Mouse (Mus musculus): ENCODE measurements around the gene H2afx. TPM values are rescaled to one million over a fixed set of nuclear protein-coding genes. Genes with fewer than 3 reads are reported as not detected.
A peak's percentile ranks its signal among the peaks of the same experiment; 100 is the strongest.

The H2afx gene
- polyA plus RNA-seq, 1 experiment = not detected

DNA sequence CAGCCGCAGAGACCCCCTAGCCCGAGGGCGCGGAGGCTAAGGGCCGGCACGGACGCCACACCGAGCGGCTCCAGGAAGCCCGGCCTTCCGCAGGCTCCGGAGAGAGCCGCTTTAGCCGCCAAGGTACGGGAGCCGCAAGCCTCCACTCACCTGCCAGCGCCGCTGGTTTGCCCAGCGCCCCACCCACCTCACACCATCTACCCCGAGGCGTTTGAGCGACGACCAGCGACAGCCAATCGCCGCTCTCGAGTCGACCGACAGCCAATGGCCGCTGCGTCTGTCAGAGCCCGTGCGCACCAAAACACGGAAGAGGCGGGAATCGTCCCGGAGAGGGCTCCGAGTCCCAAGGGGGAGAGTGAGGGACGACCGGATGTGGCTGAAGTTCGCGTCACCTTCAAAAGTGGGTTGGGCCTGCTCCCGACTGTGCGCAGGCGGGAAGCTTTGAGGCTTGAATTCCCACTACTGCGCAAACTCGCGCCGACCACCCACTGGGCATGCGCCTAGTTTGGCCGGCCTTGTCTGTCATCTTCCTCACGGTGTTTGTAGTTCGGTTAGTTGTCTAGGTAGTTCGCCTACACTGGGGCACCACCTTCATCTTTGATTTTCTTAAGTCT is 28.9 kb upstream of the H2afx start, which contains the start of gene Hinfp:
Gene Hinfp, minus strand, starts transcription at position 206 of the 614 bp plus-strand sequence.
- TF ChIP-seq CTCF (IDR thresholded peaks at IDR 0.05; ENCODE audit: insufficient read depth, low read depth, low read length) (no peak), POLR2A (IDR thresholded peaks at IDR 0.05; ENCODE audit: insufficient read depth, low read depth, low read length) (peak; percentile 71)
- WGBS = under 1% methylated on average over 54 of the region's 54 CpGs
- peak within 1 kb of the TSS; percentile 67 for H3K27ac ChIP-seq (ENCODE audit: insufficient read depth, low read depth, low read length)
- H3K4me3 ChIP-seq (ENCODE audit: insufficient read depth, low read depth, low read length) = peak within 1 kb of the TSS; percentile 77
- peaks cover 10% of the 10 kb centered on the region for H3K4me1 ChIP-seq (ENCODE audit: control insufficient read depth, insufficient read depth, low read length)

DNA sequence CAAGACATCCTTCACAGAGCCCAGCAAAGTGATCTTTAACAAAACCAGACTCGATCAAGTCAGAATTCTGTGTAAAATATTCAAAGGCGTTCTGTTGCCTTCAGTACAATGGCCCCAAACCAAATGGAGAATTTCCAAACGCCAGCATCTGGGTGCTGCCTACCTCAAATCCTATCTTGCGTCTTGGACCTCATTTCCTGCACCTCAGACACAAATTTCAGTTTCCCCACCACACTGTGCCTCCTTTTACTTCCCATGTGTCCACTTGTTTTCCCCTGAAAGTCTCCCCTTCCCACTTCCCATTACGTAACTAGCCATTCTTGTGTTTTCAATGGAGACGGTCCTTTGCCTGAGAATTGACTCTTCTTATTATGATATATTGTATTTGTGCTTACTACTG is 28.0 kb upstream of the H2afx start:
- 85% methylated on average over 6 of the region's 6 CpGs for WGBS
- Histone ChIP-seq H3K4me1 (ENCODE audit: control insufficient read depth, insufficient read depth, low read length) (peaks cover 17% of the 10 kb centered on the region), H3K4me3 (ENCODE audit: insufficient read depth, low read depth, low read length) (no peak overlapping the region), H3K27ac (ENCODE audit: insufficient read depth, low read depth, low read length) (no peak overlapping the region)
- no peak for TF ChIP-seq POLR2A (IDR thresholded peaks at IDR 0.05; ENCODE audit: insufficient read depth, low read depth, low read length)
- TF ChIP-seq CTCF (IDR thresholded peaks at IDR 0.05; ENCODE audit: insufficient read depth, low read depth, low read length) = no peak

GRCm38 (mm10) chr9:44307248-44307647 is 27.2 kb upstream of the H2afx start:
- Histone ChIP-seq H3K4me1 (ENCODE audit: control insufficient read depth, insufficient read depth, low read length) (peaks cover 16% of the 10 kb centered on the region), H3K27ac (ENCODE audit: insufficient read depth, low read depth, low read length) (no peak overlapping the region), H3K4me3 (ENCODE audit: insufficient read depth, low read depth, low read length) (no peak overlapping the region)
- TF ChIP-seq CTCF (IDR thresholded peaks at IDR 0.05; ENCODE audit: insufficient read depth, low read depth, low read length) (no peak), POLR2A (IDR thresholded peaks at IDR 0.05; ENCODE audit: insufficient read depth, low read depth, low read length) (no peak)
- whole genome bisulfite sequencing = 96% methylated on average over 2 of the region's 2 CpGs

- Histone ChIP-seq H3K4me3 (ENCODE audit: insufficient read depth, low read depth, low read length) (no peak overlapping the region), H3K4me1 (ENCODE audit: control insufficient read depth, insufficient read depth, low read length) (peaks cover 23% of the 10 kb centered on the region), H3K27ac (ENCODE audit: insufficient read depth, low read depth, low read length) (no peak overlapping the region)
- WGBS = 74% methylated on average over 3 of the region's 3 CpGs
- no peak for TF ChIP-seq POLR2A (IDR thresholded peaks at IDR 0.05; ENCODE audit: insufficient read depth, low read depth, low read length)
- TF ChIP-seq CTCF (IDR thresholded peaks at IDR 0.05; ENCODE audit: insufficient read depth, low read depth, low read length) = no peak
These were observed 24.7 kb upstream of the H2afx start for GRCm38 (mm10) chr9:44309756-44310155.

- 0 out of 2 replicates have a peak overlapping the region, but pooled peaks have one; percentile 26 for H3K27ac ChIP-seq (ENCODE audit: insufficient read depth, low read depth, low read length)
- TF ChIP-seq POLR2A (IDR thresholded peaks at IDR 0.05; ENCODE audit: insufficient read depth, low read depth, low read length) (no peak), CTCF (IDR thresholded peaks at IDR 0.05; ENCODE audit: insufficient read depth, low read depth, low read length) (no peak)
- H3K4me1 ChIP-seq (ENCODE audit: control insufficient read depth, insufficient read depth, low read length) = peaks cover 30% of the 10 kb centered on the region
- no peak overlapping the region for H3K4me3 ChIP-seq (ENCODE audit: insufficient read depth, low read depth, low read length)
- 57% methylated on average over 10 of the region's 10 CpGs for WGBS
These were observed 23.8 kb upstream of the H2afx start for GRCm38 (mm10) chr9:44310750-44311135.

- no peak for TF ChIP-seq CTCF (IDR thresholded peaks at IDR 0.05; ENCODE audit: insufficient read depth, low read depth, low read length)
- TF ChIP-seq POLR2A (IDR thresholded peaks at IDR 0.05; ENCODE audit: insufficient read depth, low read depth, low read length) = no peak
- 33% methylated on average over 27 of the region's 27 CpGs for WGBS
- Histone ChIP-seq H3K27ac (ENCODE audit: insufficient read depth, low read depth, low read length) (0 out of 2 replicates have a peak overlapping the region, but pooled peaks have one; percentile 26), H3K4me1 (ENCODE audit: control insufficient read depth, insufficient read depth, low read length) (peaks cover 32% of the 10 kb centered on the region), H3K4me3 (ENCODE audit: insufficient read depth, low read depth, low read length) (no peak overlapping the region)
These were observed 23.1 kb upstream of the H2afx start for GRCm38 (mm10) chr9:44311136-44312134.

GRCm38 (mm10) chr9:44313476-44314256 is 20.8 kb upstream of the H2afx start:
- no peak overlapping the region for H3K4me3 ChIP-seq (ENCODE audit: insufficient read depth, low read depth, low read length)
- no peak for TF ChIP-seq POLR2A (IDR thresholded peaks at IDR 0.05; ENCODE audit: insufficient read depth, low read depth, low read length)
- TF ChIP-seq CTCF (IDR thresholded peaks at IDR 0.05; ENCODE audit: insufficient read depth, low read depth, low read length) = no peak
- WGBS = 48% methylated on average over 19 of the region's 19 CpGs
- peaks cover 48% of the 10 kb centered on the region for H3K4me1 ChIP-seq (ENCODE audit: control insufficient read depth, insufficient read depth, low read length)
- H3K27ac ChIP-seq (ENCODE audit: insufficient read depth, low read depth, low read length) = peak overlapping the region; percentile 67

DNA sequence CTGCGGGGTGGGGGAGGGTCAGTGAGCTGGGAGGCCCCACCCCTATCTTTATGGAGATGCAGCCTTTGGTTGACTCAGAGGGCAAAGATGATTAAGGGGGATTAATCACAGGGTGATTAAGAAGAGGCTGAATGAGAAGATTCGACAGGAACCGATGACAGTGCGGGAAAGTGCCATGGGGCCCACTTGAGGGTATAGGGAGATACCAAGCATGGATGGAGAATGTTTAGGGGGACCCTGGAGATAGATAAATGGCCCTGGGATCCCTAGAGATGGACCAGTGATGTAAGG is 20.3 kb upstream of the H2afx start:
- Histone ChIP-seq H3K27ac (ENCODE audit: insufficient read depth, low read depth, low read length) (peak overlapping the region; percentile 46), H3K4me3 (ENCODE audit: insufficient read depth, low read depth, low read length) (no peak overlapping the region), H3K4me1 (ENCODE audit: control insufficient read depth, insufficient read depth, low read length) (peaks cover 49% of the 10 kb centered on the region)
- WGBS = 29% methylated on average over 4 of the region's 4 CpGs
- no peak for TF ChIP-seq POLR2A (IDR thresholded peaks at IDR 0.05; ENCODE audit: insufficient read depth, low read depth, low read length)
- no peak for TF ChIP-seq CTCF (IDR thresholded peaks at IDR 0.05; ENCODE audit: insufficient read depth, low read depth, low read length)

All from olfactory bulb, adult 2 months (tissue).